Mouse (Mus musculus) CH12.LX (cell line): ENCODE measurements at regions not wholly inside any gene's neighbourhood (a gene's known extent, or its start where the extent isn't known, plus 50 kb on each side); places are given as distances from the start of the nearest gene placed in this dataset.
A peak's percentile ranks its signal among the peaks of the same experiment; 100 is the strongest.

Source experiments
- DNase-seq: peaks from one replicate; pipeline ENCODE4 v3.0.0-alpha.2; 2013; ENCODE audit errors: extremely low read depth
- H3K27ac ChIP-seq: 2 replicates; pipeline ENCODE4 v1.5.1; 2012; ENCODE audit warnings: low read depth, mild to moderate bottlenecking, control low read depth, moderate library complexity; ENCODE audit not compliant: insufficient read depth
- H3K27me3 ChIP-seq: replicated peaks from 2 replicates; pipeline ENCODE3; 2012; ENCODE audit warnings: inconsistent platforms
- H3K36me3 ChIP-seq, 2 experiments: replicated peaks in 1 of 2; 2 replicates each; pipeline versions ENCODE3 to v1.6.1; 2012; ENCODE audit warnings: inconsistent platforms in 1 of 2, low read length in 1 of 2, mild to moderate bottlenecking in 1 of 2, mixed read lengths in 1 of 2, moderate library complexity in 1 of 2; ENCODE audit not compliant: control insufficient read depth in 1 of 2, insufficient read depth in 1 of 2
- H3K4me1 ChIP-seq, 2 experiments: 2 replicates each; pipeline ENCODE4 v1.6.1; 2012; ENCODE audit warnings: inconsistent platforms in 1 of 2, moderate library complexity in 1 of 2; ENCODE audit not compliant: insufficient read depth in 2 of 2, control insufficient read depth in 1 of 2
- H3K4me2 ChIP-seq: 2 replicates; pipeline ENCODE4 v1.6.1; 2012; ENCODE audit warnings: low read depth, mild to moderate bottlenecking, control low read depth; ENCODE audit not compliant: poor library complexity, insufficient read depth, severe bottlenecking
- H3K4me3 ChIP-seq, 3 experiments: fragments of 150-350 bp in 1 of 3; sonication (generic) in 1 of 3; replicated peaks in 1 of 3; 2 replicates each; pipeline versions ENCODE3 to v1.5.1; 2011 to 2012; ENCODE audit warnings: low read depth in 2 of 3, low read length in 2 of 3, mild to moderate bottlenecking in 2 of 3, moderate library complexity in 2 of 3, control low read depth in 1 of 3, improper control_type of control experiment in 1 of 3, inconsistent platforms in 1 of 3, mixed read lengths in 1 of 3; ENCODE audit not compliant: poor library complexity in 1 of 3
- H3K79me2 ChIP-seq: replicated peaks from 2 replicates; pipeline ENCODE4 v1.6.1; 2012; ENCODE audit warnings: mild to moderate bottlenecking, moderate library complexity; ENCODE audit not compliant: control insufficient read depth, poor library complexity, insufficient read depth, severe bottlenecking; ENCODE audit errors: extremely low read depth
- H3K9ac ChIP-seq: 2 replicates; pipeline ENCODE4 v1.6.1; 2012; ENCODE audit warnings: low read depth, mild to moderate bottlenecking, control low read depth, moderate library complexity; ENCODE audit not compliant: insufficient read depth
- H3K9me3 ChIP-seq: replicated peaks from 2 replicates; pipeline ENCODE3; 2012; ENCODE audit warnings: low read length, inconsistent platforms, mixed read lengths
- BHLHE40 ChIP-seq: IDR thresholded peaks from 2 replicates; pipeline ENCODE4 v1.6.1; 2011; ENCODE audit warnings: mild to moderate bottlenecking, low read depth, low read length, improper control_type of control experiment
- CHD2 ChIP-seq: IDR thresholded peaks from 2 replicates; pipeline ENCODE4 v1.6.1; 2011; ENCODE audit warnings: low read length, improper control_type of control experiment
- CTCF ChIP-seq, 2 experiments: IDR thresholded peaks in 1 of 2; conservative IDR thresholded peaks in 1 of 2; 2 replicates each; pipeline ENCODE4 v1.5.1; 2011 to 2012; ENCODE audit warnings: low read depth in 2 of 2, low read length in 2 of 2, improper control_type of control experiment in 1 of 2, inconsistent platforms in 1 of 2, mild to moderate bottlenecking in 1 of 2, moderate library complexity in 1 of 2
- E2F4 ChIP-seq: IDR thresholded peaks from 2 replicates; pipeline ENCODE4 v1.6.1; 2011; ENCODE audit warnings: low read depth, low read length, improper control_type of control experiment; ENCODE audit not compliant: insufficient replicate concordance
- ELF1 ChIP-seq: IDR thresholded peaks from 2 replicates; pipeline ENCODE4 v1.6.1; 2014; ENCODE audit warnings: low read depth, mild to moderate bottlenecking, inconsistent platforms, low read length, improper control_type of control experiment
- ETS1 ChIP-seq: conservative IDR thresholded peaks from 2 replicates; pipeline ENCODE4 v1.6.1; 2012; ENCODE audit warnings: low read depth, mild to moderate bottlenecking, inconsistent platforms, low read length, improper control_type of control experiment, moderate library complexity
- HCFC1 ChIP-seq: IDR thresholded peaks from 2 replicates; pipeline ENCODE4 v1.6.1; 2012; ENCODE audit warnings: low read depth, mild to moderate bottlenecking, inconsistent platforms, low read length, improper control_type of control experiment
- IRF4 ChIP-seq: IDR thresholded peaks from 2 replicates; pipeline ENCODE4 v1.6.1; 2014; ENCODE audit warnings: low read depth, mild to moderate bottlenecking, inconsistent platforms, low read length, improper control_type of control experiment
- JUN ChIP-seq: IDR thresholded peaks from 2 replicates; pipeline ENCODE4 v1.6.1; 2011; ENCODE audit warnings: low read depth, mild to moderate bottlenecking, low read length, improper control_type of control experiment, moderate library complexity; ENCODE audit not compliant: insufficient read depth
- MAX ChIP-seq: IDR thresholded peaks from 2 replicates; pipeline ENCODE4 v1.6.1; 2011; ENCODE audit warnings: low read length, improper control_type of control experiment
- MAZ ChIP-seq: IDR thresholded peaks from 2 replicates; pipeline ENCODE4 v1.6.1; 2012; ENCODE audit warnings: low read depth, mild to moderate bottlenecking, inconsistent platforms, low read length, improper control_type of control experiment, moderate library complexity
- MYC ChIP-seq: IDR thresholded peaks from 2 replicates; pipeline ENCODE4 v1.6.1; 2011; ENCODE audit warnings: low read depth, mild to moderate bottlenecking, improper control_type of control experiment, low read length
- POLR2A ChIP-seq: IDR thresholded peaks from 2 replicates; pipeline ENCODE4 v1.6.1; 2011; ENCODE audit warnings: low read depth, mild to moderate bottlenecking, improper control_type of control experiment, low read length
- RAD21 ChIP-seq: IDR thresholded peaks from 2 replicates; pipeline ENCODE4 v1.6.1; 2011; ENCODE audit warnings: low read depth, mild to moderate bottlenecking, low read length, improper control_type of control experiment, moderate library complexity
- RCOR1 ChIP-seq: conservative IDR thresholded peaks from 2 replicates; pipeline ENCODE4 v1.6.1; 2012; ENCODE audit warnings: low read depth, mild to moderate bottlenecking, inconsistent platforms, low read length, improper control_type of control experiment
- SIN3A ChIP-seq: IDR thresholded peaks from 2 replicates; pipeline ENCODE4 v1.6.1; 2012; ENCODE audit warnings: low read length, improper control_type of control experiment, inconsistent platforms
- SMC3 ChIP-seq: IDR thresholded peaks from 2 replicates; pipeline ENCODE4 v1.6.1; 2011; ENCODE audit warnings: low read depth, low read length, improper control_type of control experiment
- TBP ChIP-seq: conservative IDR thresholded peaks from 2 replicates; pipeline ENCODE4 v1.6.1; 2011; ENCODE audit warnings: low read depth, low read length, improper control_type of control experiment
- TCF12 ChIP-seq: IDR thresholded peaks from 2 replicates; pipeline ENCODE4 v1.6.1; 2014; ENCODE audit warnings: low read depth, mild to moderate bottlenecking, inconsistent platforms, low read length, improper control_type of control experiment
- USF1 ChIP-seq: IDR thresholded peaks from 2 replicates; pipeline ENCODE4 v1.6.1; 2014; ENCODE audit warnings: low read depth, mild to moderate bottlenecking, inconsistent platforms, low read length, improper control_type of control experiment
- ZC3H11A ChIP-seq: IDR thresholded peaks from 2 replicates; pipeline ENCODE4 v1.6.1; 2012; ENCODE audit warnings: low read depth, mild to moderate bottlenecking, inconsistent platforms, low read length, improper control_type of control experiment
- ZKSCAN1 ChIP-seq: IDR thresholded peaks from 2 replicates; pipeline ENCODE4 v1.6.1; 2012; ENCODE audit warnings: low read depth, inconsistent platforms, low read length, improper control_type of control experiment, borderline replicate concordance
- ZNF384 ChIP-seq: IDR thresholded peaks from 2 replicates; pipeline ENCODE4 v1.6.1; 2012; ENCODE audit warnings: low read depth, low read length, improper control_type of control experiment, inconsistent platforms
- dilution Hi-C: fragments of 300-500 bp; cut with MboI; formaldehyde crosslinking; loops from 2 replicates; pipeline ENCODE4 v1.14.3; 2020; ENCODE audit warnings: low sequenced_read_pairs; ENCODE audit not compliant: extremely low pct_unique_long_range_greater_than_20kb, extremely low pct_ligation_motif_present
- in situ Hi-C: fragments of 300-500 bp; cut with MboI; formaldehyde crosslinking; loops from 3 replicates; pipeline ENCODE4 v1.14.3; 2019; ENCODE audit warnings: low sequenced_read_pairs, low pct_ligation_motif_present, low pct_unique_long_range_greater_than_20kb, mixed read lengths

DNA sequence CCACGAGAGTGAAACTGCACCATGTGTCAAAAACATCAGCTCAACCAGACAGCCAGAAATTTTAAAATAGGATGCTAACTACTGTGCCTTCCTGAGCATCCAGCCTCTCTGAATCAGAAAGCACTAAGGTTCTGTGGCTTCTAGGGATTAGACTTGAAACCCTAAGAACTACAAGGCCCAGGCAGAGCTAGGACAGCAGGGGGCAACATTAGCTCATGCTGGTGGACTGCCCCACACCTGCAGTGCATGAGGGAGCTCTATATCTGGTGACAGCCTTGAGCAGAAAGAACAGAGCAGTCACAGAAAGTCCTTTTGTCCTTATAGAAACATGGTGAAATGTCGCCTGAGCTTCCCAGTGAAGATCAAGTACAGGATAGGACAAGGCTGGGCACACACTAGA, 79.8 kb downstream of the Foxf2 start:
- dilution Hi-C loops = no loop called here
- no peaks in the 10 kb centered on the region for H3K9me3 ChIP-seq
- no peak overlapping the region for H3K27ac ChIP-seq
- no peak overlapping the region for H3K4me3 ChIP-seq
- TF ChIP-seq HCFC1 (no peak), RAD21 (peak; percentile 65), RCOR1 (no peak), SMC3 (peak; percentile 43), MAZ (no peak), CTCF (conservative IDR thresholded peaks at IDR 0.05 in 1 of 2, IDR thresholded peaks at IDR 0.05 in 1 of 2; ENCODE audit: low read depth in 2 of 2, low read length in 2 of 2) (peak; percentile 12 to 63; a peak in 2 of 4 replicates), ETS1 (no peak), IRF4 (no peak), BHLHE40 (no peak)
- TF ChIP-seq, all 38 proteins: peak for 3
- Histone ChIP-seq H3K4me1 (peaks cover 0 to 5% of the 10 kb centered on the region in 2 experiments; a peak in 1 of 4 replicates), H3K9ac (no peak overlapping the region), H3K79me2 (no peaks in the 10 kb centered on the region), H3K4me2 (no peak overlapping the region), H3K36me3 (no peaks in the 10 kb centered on the region), H3K27me3 (no peaks in the 10 kb centered on the region)
- peak; percentile 23 for DNase-seq
- in situ Hi-C loops = no loop called here

DNA sequence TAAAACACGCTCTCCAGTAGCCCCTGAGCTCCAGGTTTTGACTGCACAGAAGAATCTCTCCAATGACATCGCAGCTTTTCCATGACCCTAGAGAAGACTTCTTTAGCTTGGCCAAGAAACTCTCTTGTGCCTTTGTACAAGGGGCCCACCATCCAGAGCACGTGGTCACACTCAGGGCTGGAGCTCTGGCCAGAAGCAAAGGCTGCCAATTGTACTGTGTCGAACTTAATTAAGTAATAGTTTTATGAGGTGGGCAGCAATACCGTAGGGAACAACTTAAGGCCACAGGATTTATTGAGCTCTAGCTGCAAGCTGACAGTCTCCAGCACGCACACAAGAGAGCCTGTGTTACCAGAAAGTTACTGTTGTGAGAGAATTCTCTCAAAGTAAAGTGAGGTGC, 85.1 kb downstream of the Foxf2 start:
- H3K4me1 ChIP-seq = peaks cover 0 to 4% of the 10 kb centered on the region in 2 experiments; a peak in 2 of 4 replicates
- in situ Hi-C loops (no loop called here), dilution Hi-C loops (no loop called here)
- no peak overlapping the region for H3K4me2 ChIP-seq
- TF ChIP-seq CTCF (conservative IDR thresholded peaks at IDR 0.05 in 1 of 2, IDR thresholded peaks at IDR 0.05 in 1 of 2; ENCODE audit: low read depth in 2 of 2, low read length in 2 of 2) (no peak), SIN3A (no peak)
- H3K9me3 ChIP-seq = no peaks in the 10 kb centered on the region
- no peaks in the 10 kb centered on the region for H3K27me3 ChIP-seq
- no peak overlapping the region for H3K27ac ChIP-seq
- H3K4me3 ChIP-seq = no peak overlapping the region
- DNase-seq = no peak
- no peak overlapping the region for H3K9ac ChIP-seq
- no peaks in the 10 kb centered on the region for H3K79me2 ChIP-seq
- no peaks in the 10 kb centered on the region for H3K36me3 ChIP-seq

DNA sequence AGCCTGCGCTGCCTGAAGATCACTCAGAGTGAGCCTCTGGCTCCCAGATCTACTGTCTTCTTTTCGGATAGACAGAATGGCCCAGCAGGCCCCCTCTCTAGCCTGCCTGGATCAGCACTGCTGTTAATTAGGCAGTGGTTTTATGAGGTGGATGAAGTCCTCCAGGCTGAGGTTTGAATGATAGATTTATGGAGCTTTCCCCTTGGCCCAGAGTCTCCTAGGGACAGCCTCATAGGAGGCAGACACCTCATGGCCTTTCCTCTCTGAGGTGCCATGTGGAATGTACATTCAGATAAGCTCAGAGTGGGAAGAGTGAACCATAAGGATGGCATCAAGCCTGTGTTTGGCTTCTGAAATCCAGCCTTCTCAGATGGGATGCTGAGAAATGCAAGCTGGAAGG, 90.1 kb downstream of the Foxf2 start:
- Histone ChIP-seq H3K9me3 (no peaks in the 10 kb centered on the region), H3K36me3 (no peaks in the 10 kb centered on the region), H3K9ac (no peak overlapping the region), H3K27ac (no peak overlapping the region), H3K79me2 (no peaks in the 10 kb centered on the region), H3K4me2 (no peak overlapping the region), H3K4me1 (peaks cover 0 to 4% of the 10 kb centered on the region in 2 experiments; a peak in 2 of 4 replicates), H3K4me3 (no peak overlapping the region), H3K27me3 (no peaks in the 10 kb centered on the region)
- dilution Hi-C loops (no loop called here), in situ Hi-C loops (no loop called here)
- TF ChIP-seq USF1 (no peak), E2F4 (no peak), ZKSCAN1 (no peak), ZNF384 (no peak), CTCF (conservative IDR thresholded peaks at IDR 0.05 in 1 of 2, IDR thresholded peaks at IDR 0.05 in 1 of 2; ENCODE audit: low read depth in 2 of 2, low read length in 2 of 2) (no peak), TBP (no peak), ELF1 (no peak), CHD2 (no peak), TCF12 (no peak), JUN (no peak), ZC3H11A (no peak), MAX (no peak), MYC (no peak), HCFC1 (no peak), POLR2A (no peak), RAD21 (no peak), RCOR1 (no peak)
- no peak for DNase-seq
